Mouse (Mus musculus) T-helper 17 cell (primary cell): ENCODE data around the gene Scrt2.
"Not testable (repeated sequence)": the region's sequence is repeated elsewhere in the genome, so short reads cannot be mapped to it uniquely, and the experiment has no call there.

Experiments used
- in situ Hi-C, 2 experiments: fragments of 300-600 bp; cut with MboI, MseI; formaldehyde crosslinking; loops; 1 replicate in 1 of 2; 2 replicates in 1 of 2; pipeline ENCODE4 v1.15.1; 2025; ENCODE audit warnings: high pct_unique_total_duplicates in 2 of 2

Scrt2 gene

GRCm38 (mm10) chr2:152080685-152081541 is at the start of gene Scrt2:
Gene Scrt2 (plus strand): TSS chr2:152081529.
- in situ Hi-C loops: loop anchor here in 1 of 2 experiments (10.0 kb wide), 1 partner anchor 114 kb away; no protein-coding TSS in a partner anchor

- in situ Hi-C loops: no loop called here
Observed at GRCm38 (mm10) chr2:152040101-152040500, 41.2 kb upstream of the Scrt2 start.

GRCm38 (mm10) chr2:152047116-152048002 is 34.0 kb upstream of the Scrt2 start:
- in situ Hi-C loops: no loop called here

DNA sequence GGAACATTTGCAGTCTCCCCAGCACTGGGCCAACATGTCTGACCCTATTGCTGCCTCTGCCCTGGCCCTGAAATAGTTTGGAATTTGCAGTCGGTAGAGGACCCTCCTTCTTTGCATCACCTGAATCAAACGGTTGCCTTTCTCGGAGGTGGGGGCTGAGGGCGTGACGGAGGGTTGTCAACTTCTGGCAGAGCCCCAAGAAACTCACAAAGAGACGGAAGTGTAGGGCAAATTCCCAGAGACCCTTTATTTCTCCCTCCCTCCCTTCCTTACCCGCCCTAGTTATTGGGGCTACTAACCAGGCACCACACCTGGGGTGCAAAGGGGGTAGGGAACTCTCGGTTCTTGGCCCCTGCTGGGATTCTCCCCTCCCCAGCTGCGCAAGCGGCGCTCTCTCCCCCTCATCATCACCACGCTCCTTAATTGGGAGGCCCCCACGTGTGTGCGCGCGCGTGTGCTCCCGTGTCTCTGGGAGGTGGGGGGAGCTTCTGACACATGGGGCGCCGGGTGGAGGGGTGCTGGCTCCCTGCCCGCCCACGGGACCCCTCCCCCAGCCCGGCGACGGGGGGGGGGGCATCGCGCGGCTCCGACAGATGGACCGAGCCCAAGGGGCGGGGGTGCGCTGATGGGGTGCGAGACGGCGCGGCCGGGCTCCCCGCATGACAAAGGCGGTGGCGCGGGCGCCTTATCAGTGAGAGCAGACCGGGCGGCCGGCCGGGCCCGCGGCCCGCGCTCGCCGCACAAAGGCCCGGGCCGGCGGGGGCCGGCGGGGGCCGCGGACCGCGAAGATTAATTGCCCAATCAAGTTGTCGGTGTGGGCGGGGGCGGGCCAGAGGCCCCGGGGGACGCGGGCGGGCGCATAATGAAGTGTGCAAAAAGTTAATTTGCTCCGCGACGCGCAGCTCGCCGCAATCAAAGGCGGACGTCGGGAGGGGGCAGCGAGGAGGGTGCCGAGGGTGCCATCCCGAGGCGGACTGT is 33.0 kb upstream of the Scrt2 start:
- in situ Hi-C loops: no loop called here

GRCm38 (mm10) chr2:152048981-152049441 is 32.3 kb upstream of the Scrt2 start:
- in situ Hi-C loops: no loop called here

- in situ Hi-C loops: no loop called here
Observed at GRCm38 (mm10) chr2:152049611-152050270, 31.6 kb upstream of the Scrt2 start.

DNA sequence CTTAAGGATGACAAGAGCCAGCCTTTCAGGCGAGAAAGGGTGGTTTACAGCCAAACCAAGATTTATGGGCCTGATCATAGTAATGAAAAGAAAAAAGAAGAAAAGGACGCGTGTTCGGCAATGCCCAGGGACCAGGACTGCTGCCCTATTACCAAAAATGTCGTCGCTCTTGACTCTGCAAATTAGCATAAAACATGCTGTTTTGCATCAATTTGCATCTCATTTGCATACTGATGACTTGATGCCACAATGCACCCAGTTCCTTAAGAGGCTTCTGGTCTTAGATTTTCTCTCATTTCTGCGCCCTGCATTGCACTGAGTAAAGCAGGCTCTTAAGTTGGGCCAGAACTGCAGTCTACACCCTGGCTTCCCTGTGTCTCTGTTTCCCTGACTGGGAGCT is 31.0 kb upstream of the Scrt2 start:
- in situ Hi-C loops: no loop called here

DNA sequence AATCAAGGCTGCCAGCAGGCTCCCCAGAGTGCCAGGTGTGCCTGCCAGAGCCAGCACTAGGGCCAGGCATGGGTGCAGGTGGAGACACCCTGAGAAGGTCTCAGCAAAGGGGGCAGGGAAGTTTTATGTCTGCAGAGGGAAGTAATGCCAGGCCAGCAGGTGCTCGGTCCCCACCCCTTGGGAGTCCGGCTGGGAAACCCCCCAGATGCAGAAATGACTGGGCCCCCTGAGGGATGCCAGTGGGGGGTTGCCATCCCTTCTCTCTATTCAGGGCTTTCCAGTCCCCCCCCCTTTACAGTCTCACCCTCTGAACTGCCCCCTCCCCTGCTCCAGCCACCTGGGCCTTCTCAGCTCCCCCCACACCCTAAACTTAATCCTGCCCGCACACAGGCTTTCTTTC is 29.3 kb upstream of the Scrt2 start:
- in situ Hi-C loops: no loop called here

DNA sequence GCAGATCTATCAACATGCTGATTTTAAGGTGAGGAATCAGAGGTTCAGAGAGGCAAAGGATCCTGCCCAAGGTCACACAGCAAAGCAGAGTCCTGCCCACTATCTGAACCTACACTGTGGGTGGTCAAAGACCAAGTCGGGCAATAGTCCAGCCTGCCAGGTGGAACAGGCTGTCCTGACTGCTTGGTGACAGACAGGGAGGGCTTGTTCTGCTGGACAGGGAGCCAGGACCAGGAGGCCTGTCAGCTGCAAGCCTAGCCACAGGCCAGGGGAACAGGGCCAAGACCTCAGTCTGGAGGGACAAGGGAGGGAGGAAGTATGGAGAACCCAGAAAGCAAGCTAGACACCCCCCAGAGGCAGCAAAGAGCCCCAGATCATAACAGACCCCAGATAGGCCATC is 25.9 kb upstream of the Scrt2 start:
- in situ Hi-C loops: no loop called here

- in situ Hi-C loops: no loop called here
Observed at GRCm38 (mm10) chr2:152056368-152057251, 24.7 kb upstream of the Scrt2 start.

- in situ Hi-C loops: no loop called here
Observed at GRCm38 (mm10) chr2:152057252-152057563, 24.1 kb upstream of the Scrt2 start.

DNA sequence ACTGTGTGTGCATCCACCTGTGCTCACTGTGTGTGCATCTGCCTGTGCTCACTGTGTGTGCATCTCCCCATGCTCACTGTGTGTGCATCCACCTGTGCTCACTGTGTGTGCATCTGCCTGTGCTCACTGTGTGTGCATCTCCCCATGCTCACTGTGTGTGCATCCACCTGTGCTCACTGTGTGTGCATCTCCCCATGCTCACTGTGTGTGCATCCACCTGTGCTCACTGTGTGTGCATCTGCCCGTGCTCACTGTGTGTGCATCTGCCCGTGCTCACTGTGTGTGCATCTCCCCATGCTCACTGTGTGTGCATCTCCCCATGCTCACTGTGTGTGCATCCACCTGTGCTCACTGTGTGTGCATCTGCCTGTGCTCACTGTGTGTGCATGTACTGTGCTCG is 18.5 kb upstream of the Scrt2 start:
- in situ Hi-C loops: not testable (repeated sequence)

GRCm38 (mm10) chr2:152068660-152069433 is 12.5 kb upstream of the Scrt2 start:
- in situ Hi-C loops: no loop called here

DNA sequence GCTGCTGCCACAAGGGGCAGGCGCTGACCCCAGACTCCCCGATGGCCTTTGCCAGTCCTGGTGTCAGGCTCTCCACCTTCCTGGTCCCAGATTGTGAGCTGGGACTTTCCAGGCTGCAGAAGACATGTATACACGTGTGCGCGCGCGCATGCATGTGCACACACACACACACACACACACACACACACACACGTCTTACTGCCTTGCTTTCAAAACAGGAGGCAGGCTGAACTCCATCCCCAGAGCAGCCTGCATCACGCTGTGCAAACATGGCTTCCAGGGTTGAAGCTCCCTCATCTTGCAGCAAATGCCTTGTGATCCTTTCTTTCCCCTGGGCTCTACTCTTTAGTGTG is 11.9 kb upstream of the Scrt2 start:
- in situ Hi-C loops: no loop called here

DNA sequence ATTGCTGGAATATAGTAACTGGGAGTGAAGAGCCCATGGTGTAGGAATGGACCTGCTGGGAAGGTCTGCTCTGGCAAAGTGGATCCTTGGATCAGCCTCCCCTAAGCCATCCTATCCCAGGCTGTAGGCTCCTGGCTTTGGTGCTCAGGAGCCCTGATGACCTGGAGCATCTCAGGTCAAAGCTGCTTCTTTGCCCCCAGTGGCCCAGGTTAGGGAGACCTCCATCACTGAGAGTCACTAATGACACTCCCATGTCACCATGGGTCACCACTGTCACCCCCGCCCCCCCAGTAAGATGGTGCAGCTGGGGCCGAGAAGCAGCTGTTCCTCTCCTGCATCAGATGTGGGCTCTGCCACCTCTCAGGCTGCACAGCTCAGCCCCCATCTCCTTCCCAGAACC is 11.4 kb upstream of the Scrt2 start:
- in situ Hi-C loops: no loop called here

DNA sequence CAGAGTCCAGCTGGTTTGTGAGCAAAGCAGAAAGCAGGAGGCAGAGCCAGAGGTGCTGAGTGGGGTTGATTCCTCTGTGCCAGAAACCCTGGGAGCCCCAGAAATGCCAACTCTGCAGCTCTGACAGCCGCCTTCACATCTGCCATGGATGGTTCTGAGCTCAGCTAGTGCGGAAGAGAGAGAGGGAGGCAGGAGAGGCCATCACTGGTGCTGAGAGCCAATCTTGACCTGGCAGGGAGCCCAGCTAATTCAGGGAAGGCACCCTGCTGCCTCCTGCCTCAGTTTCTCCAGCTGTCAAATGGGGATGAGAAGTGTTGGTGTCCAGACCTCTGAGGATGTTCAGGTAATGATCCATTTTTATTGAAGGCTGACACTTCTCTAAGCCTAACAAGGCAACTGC is 6.8 kb upstream of the Scrt2 start:
- in situ Hi-C loops: no loop called here

- in situ Hi-C loops: no loop called here
Observed at GRCm38 (mm10) chr2:152075294-152075889, 5.9 kb upstream of the Scrt2 start.

- in situ Hi-C loops: no loop called here
Observed at GRCm38 (mm10) chr2:152077337-152077736, 4.0 kb upstream of the Scrt2 start.
